Mouse (Mus musculus) spleen, postnatal 36 days (tissue): ENCODE measurements around the gene Rreb1.
A peak's percentile ranks its signal among the peaks of the same experiment; 100 is the strongest.

Source experiments
- DNase-seq, 2 experiments: peaks; one replicate each; pipeline ENCODE4 v3.0.0; 2022; ENCODE audit warnings: low spot score in 2 of 2, mixed read lengths in 1 of 2

Gene Rreb1

GRCm38 (mm10) chr13:37778147-37778593, at the start of gene Rreb1:
Gene Rreb1 (plus strand): TSS chr13:37778400.
- no peak for DNase-seq

GRCm38 (mm10) chr13:37728551-37728950, 49.6 kb upstream of the Rreb1 start:
- no peak for DNase-seq

DNA sequence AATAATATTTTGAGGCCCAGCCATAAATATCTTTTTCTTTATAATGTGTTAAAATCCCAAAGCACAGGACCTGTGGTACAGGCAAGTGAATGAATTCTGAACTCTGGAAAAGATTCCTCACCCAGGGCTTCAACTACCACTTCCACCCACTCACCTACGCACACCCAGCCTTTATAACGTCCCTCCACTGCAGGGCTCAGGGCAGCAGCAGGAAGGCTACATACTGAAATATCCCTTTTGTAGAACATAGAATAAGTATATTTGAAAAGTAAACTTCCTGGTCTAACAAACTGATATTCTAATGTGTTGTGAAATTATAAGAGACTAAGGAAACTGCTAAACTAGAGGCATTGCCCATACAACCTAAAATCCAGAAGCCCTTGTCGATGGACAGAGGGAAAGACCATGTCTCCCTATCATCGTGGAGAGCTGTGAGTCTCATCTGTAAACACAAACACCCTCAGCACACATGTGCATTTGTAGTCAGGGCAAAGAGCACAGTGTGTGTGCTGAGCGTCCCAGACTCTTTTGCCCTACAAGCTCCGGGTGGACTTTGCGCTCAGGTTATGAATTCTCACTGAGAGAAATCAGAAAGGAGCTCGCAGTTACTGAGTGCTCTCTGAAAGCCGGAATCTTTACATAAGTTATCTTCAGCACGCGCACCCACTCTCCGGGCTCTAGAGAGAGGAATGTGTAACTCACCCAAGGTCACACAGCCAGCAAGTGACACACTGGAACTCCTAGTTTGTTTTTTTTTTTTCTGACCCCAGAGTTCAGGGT, 46.1 kb upstream of the Rreb1 start:
- DNase-seq = no peak

GRCm38 (mm10) chr13:37734501-37734900, 43.7 kb upstream of the Rreb1 start:
- no peak for DNase-seq

- DNase-seq = no peak
Measured at GRCm38 (mm10) chr13:37740111-37740510, 38.1 kb upstream of the Rreb1 start.

- no peak for DNase-seq
Measured at GRCm38 (mm10) chr13:37740752-37741151, 37.4 kb upstream of the Rreb1 start.

- DNase-seq = no peak
Measured at GRCm38 (mm10) chr13:37742248-37742647, 36.0 kb upstream of the Rreb1 start.

DNA sequence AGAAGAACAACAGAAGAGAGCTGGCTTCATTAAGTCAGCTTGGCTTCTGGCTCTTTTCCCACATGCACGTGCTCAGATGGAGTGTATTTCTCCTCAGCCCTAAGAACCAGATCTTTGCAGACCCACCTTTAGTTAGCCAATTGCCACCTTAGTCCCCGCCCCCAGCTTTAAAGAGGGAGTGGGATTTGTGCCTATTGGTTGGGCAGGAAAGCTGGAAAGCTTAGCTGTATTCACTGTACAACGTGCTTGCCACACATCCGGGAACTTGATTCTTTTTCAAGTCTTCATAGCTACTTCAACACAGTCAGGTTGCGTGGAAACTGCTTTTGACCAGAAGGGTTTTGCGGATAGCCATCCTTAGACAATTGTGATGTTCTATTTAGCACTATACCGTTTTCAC, 30.7 kb upstream of the Rreb1 start:
- DNase-seq = no peak

- no peak for DNase-seq
Measured at GRCm38 (mm10) chr13:37749485-37749884, 28.7 kb upstream of the Rreb1 start.

- peak; percentile 75 to 77 for DNase-seq
Measured at GRCm38 (mm10) chr13:37751154-37751950, 26.8 kb upstream of the Rreb1 start.

GRCm38 (mm10) chr13:37759341-37760012, 18.7 kb upstream of the Rreb1 start:
- no peak for DNase-seq

GRCm38 (mm10) chr13:37760013-37760342, 18.2 kb upstream of the Rreb1 start:
- DNase-seq = peak; percentile 13 to 32

DNA sequence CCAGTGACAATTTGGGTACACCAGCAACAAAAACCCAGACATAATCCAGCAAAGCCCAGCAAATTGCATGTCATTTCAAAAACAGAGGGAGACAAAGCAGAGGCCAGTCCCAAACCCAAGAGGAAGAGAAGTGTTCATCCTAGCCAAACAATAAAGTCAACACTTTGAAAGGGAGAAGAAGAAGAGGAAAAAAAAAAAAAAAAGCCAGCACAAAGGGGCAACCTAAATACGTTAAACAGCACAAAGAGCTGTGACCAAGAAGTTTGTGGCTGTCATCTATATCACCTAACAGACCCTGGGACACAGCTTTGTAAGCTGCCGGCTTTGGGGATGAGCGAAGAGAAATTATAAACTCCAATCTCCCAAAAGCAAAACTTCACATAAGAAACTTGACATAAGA, 17.8 kb upstream of the Rreb1 start:
- no peak for DNase-seq

GRCm38 (mm10) chr13:37760957-37761941, 17.0 kb upstream of the Rreb1 start:
- no peak for DNase-seq

DNA sequence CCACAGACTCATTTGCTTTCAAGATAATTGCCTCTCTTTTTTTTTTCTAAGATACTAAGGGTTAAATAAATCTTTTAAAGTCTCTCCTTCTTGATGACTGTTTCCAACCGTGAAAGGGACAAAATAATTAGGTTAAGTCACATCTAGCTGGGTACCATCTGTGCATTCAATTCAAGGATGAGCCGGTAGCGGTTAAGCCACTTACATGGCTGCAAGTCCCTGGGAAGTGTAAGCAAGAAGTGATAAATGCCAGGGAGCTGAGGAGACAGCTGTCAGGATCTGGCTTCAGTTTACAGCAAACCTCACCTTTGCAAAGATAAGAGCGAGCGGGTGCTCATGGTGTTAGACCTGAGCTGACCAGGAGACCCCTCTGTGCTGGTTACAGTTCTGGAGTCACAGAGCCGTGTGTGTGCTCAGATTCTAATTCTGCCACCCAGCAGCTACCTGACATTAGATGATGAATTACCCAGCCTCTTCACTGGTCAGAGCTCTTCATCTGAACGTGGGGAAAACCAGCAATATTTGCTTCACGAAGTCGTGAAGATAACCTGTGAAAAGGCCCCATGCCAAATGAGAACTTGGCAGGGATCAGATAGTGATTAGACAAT, 14.3 kb upstream of the Rreb1 start:
- no peak for DNase-seq

GRCm38 (mm10) chr13:37769777-37770176, 8.4 kb upstream of the Rreb1 start:
- no peak for DNase-seq

- no peak for DNase-seq
Measured at GRCm38 (mm10) chr13:37773476-37773875, 4.7 kb upstream of the Rreb1 start.

- DNase-seq = no peak
Measured at GRCm38 (mm10) chr13:37776675-37777074, 1.5 kb upstream of the Rreb1 start.

GRCm38 (mm10) chr13:37777351-37778146, 651 bp upstream of the Rreb1 start:
- DNase-seq = no peak
